Mouse (Mus musculus): Measurements from ENCODE around the gene Alox5ap.

DNA sequence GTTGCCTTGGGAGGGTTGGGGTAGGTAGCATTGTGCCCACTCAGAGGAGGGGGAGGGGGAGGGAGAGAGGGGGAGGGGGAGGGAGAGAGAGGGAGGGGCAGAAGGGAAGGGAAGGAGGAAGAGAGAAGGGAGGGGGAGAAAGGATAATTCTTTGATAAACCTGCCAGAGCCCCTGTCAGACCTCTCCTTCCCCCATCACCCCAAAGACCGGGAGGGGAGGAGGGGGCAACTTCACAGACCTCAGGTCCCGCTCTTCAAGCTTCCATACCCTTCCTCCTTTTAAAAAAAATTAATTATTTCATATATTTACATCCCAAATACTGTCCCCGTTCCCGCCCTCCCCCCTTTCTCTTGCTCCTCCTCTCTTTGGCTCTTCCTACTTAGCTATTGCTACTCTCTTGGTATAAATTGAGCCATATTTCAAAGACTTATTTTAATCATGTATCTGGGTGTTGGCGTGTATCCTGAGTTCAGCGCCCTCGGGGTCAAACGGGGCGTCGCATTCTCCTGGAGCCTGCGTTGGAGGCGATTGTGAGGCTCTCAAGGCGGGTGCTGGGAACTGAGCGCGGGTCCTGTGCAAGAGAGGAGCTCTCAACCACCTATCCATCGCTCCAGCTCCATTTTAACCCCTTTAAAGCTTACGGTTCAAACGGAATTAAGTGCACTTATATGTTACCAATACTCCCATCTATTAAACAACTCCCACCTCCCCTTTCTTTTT lies 34.8 kb upstream of the Alox5ap start:
- TF ChIP-seq POLR2A (IDR thresholded peaks at IDR 0.05; ENCODE audit: control insufficient read depth, extremely low read depth, insufficient read depth, low read length, poor library complexity) (no peak), CTCF (IDR thresholded peaks at IDR 0.05; ENCODE audit: borderline replicate concordance, control insufficient read depth, extremely low read depth, insufficient read depth, low read length, poor library complexity) (no peak)

Measured in thymus, adult 2 months (tissue).